Mouse (Mus musculus) left cerebral cortex, postnatal 14 days (tissue): ENCODE data around the gene Acod1. TPM values are rescaled to one million over a fixed set of nuclear protein-coding genes. Genes with fewer than 3 reads are reported as not detected.

Experiments used
- DNase-seq, 2 experiments: peaks; one replicate each; pipeline ENCODE4 v3.0.0; 2021 to 2022; ENCODE audit warnings: low spot score in 2 of 2, mixed read lengths in 1 of 2
- intact Hi-C: fragments of 180-260 bp; cut with DNase I; formaldehyde crosslinking; loops from one replicate; pipeline ENCODE4 v1.15.1; 2025
- total RNA-seq, 2 experiments: library from RNA; stranded (reverse); gene quantifications; 2 replicates each; pipeline ENCODE4 v1.2.3; 2021

Gene Acod1
- total RNA-seq, 2 experiments from 2014 or later: not detected

DNA sequence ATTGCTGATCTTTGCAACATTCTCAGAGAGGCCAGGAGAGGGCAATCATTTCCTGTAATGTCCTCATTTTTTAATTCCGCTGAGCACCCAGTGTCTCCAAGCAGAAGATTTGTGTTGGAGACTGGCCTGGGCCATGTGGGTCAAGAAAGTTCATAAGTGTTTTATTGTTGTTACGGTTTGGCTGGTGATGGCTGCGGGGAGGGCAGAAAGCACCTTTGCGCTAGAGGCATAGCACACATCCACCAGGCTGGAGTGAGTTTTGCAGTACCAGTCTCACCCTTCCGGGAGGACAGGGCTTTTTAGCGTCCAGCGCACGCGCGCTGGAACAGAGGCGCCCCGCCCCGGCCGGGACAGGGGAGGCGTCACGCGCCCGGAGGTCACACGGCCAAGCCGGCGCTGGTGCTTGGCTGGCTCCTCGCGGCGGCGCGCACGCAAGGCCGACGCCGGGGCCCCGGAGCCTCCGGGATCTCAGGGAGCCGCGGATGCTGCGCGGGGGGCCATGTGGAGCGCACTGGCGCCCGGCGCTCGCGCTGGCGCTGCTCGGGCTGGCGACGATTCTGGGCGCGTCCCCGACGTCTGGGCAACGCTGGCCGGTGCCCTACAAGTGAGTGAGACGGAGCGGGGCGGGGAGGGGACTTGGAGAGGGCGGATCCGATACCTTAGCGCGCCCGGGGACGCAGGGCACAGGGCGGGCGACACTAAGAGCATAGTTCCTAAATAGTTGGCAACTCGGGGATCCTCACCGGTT lies 23.3 kb downstream of the Acod1 start, which contains the start of gene Cln5:
Gene Cln5 (plus strand): TSS at position 353 of the 748 bp plus-strand sequence.
- intact Hi-C loops: loop anchor here (1.0 to 5.0 kb wide), 2 partner anchors 28 to 467 kb away; no protein-coding TSS in a partner anchor

DNA sequence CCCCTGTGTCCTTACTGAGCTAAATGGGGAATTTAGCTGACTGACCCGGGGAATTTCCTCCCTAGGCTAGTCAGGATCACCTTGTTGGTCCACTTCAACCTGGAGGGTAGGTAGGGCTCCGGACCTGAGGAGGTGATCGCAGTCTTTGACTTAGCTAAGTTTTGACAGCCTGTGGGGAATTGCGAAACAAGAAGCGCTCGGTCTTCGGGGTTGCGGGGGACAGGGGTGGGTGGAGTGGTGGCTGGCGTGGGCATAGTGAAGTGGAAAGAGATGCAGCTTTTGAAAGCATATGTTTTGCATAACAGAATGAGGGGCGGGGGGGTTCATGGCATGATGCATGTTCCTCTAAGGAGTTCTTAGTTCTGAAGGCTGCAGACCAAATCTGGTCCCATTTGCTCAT lies 24.0 kb downstream of the Acod1 start:
- DNase-seq: no peak
- intact Hi-C loops: loop anchor here (1.0 kb wide), 1 partner anchor 28 kb away; no protein-coding TSS in a partner anchor

More for the DNA sequence above, 23.3 kb downstream of the Acod1 start, which contains the start of gene Cln5:
- peak; percentile 87 to 90 for DNase-seq

DNA sequence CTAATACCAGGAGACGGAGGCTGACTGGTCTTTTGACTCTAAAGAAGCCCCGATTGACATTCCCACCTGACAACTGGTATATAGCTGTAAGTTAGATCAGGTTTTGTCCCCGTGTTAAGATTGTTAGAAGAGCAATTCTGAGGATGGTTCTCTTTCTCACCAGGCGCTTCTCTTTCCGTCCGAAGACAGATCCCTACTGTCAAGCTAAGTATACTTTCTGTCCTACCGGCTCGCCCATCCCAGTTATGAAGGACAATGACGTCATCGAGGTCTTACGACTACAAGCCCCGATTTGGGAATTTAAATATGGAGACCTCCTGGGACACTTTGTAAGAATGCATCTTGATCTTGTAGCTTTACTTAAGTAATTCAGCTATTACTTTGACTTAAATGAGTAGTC lies 24.7 kb downstream of the Acod1 start:
- intact Hi-C loops: no loop called here
- DNase-seq: no peak

DNA sequence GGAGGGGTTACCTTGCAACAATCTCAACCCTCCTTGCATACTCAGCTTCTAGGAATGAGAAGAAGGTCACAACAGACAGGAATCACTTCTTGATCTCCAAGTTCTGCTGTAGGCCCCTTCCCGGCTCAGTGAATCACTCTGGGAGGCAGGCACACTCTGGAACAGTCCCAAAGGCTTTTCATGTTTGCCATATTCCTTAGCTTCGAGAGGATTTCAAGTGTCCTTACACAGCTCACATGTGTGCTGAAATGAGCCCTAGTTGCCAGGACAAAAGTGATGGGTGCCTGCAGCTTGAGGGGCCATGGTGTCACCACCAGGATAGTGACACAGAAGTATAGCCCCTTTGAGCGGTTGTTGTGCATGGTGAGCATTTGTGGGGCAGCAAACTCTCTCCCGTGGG lies 26.0 kb downstream of the Acod1 start:
- intact Hi-C loops: no loop called here
- no peak for DNase-seq

DNA sequence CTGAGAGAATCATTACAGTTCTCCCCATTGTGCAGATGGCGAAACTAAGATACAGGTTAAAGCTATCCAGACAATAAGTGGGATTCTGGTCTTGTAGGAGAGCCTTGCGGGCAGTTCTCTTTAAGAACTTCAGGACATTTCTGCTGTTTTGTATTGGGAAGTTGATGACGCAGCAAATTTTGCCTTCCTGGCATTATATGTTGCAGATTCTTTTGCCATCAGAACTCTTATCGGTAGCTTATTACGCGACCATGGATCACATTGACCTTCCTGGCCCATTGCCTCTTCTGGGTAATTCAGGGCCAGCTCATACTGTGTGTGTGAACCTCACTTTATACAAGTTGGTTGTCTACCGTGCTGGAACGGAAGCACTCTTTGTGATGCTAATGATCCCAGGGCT lies 27.0 kb downstream of the Acod1 start:
- DNase-seq: no peak
- intact Hi-C loops: no loop called here

DNA sequence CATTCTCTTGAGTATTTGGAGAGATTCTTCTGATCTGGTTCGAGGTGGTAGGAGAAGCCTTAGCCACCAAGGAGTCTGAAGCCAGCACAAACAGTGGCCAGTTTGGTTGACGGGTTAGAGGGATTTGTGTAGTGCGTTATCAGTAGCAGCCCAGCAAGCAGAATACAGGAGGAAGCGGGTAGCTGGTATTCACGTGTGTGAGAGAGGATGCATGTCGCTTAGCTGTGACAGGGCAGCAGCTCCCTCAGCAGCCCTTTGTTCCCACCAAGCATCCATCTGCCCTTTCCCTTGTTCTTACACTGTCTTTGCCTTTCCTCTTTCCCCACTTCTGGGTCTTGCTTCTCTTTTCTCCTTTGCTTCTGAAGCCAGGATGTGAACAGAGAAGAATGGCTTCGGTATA lies 28.4 kb downstream of the Acod1 start:
- intact Hi-C loops: no loop called here
- DNase-seq: no peak

DNA sequence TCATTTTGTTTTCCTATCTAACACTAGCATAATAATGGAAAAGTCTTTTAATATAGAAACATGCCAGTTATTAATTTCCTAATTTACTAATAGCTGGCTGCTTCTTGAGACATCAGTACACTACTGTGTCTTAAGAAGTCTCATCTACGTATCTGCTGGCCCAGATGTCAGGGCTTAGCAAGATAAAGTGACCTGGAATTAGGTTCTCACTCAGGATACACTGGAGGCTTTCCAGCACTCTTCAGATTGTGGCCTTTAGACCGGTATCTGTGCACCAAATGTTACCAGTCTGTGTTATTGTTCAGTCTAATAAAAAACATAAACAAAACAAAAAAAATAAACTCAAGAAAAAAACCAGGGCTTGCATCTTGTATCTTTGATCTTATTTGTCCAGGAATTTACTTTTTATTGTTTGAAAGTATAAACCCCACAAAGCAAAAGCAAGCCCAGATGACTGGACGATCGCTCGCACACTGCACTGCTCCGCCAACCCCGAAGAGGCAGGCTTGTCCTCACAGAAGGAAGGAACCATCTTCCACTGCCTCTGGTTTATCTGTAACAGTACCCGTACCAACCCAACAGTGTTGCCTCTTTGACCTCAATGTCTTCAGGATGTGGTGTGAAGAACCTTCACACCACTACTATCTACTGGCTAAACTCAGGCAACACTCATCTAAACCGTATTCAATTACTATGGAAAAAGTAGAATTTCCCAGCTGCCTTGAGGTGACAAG lies 30.7 kb downstream of the Acod1 start:
- no peak for DNase-seq
- intact Hi-C loops: no loop called here

DNA sequence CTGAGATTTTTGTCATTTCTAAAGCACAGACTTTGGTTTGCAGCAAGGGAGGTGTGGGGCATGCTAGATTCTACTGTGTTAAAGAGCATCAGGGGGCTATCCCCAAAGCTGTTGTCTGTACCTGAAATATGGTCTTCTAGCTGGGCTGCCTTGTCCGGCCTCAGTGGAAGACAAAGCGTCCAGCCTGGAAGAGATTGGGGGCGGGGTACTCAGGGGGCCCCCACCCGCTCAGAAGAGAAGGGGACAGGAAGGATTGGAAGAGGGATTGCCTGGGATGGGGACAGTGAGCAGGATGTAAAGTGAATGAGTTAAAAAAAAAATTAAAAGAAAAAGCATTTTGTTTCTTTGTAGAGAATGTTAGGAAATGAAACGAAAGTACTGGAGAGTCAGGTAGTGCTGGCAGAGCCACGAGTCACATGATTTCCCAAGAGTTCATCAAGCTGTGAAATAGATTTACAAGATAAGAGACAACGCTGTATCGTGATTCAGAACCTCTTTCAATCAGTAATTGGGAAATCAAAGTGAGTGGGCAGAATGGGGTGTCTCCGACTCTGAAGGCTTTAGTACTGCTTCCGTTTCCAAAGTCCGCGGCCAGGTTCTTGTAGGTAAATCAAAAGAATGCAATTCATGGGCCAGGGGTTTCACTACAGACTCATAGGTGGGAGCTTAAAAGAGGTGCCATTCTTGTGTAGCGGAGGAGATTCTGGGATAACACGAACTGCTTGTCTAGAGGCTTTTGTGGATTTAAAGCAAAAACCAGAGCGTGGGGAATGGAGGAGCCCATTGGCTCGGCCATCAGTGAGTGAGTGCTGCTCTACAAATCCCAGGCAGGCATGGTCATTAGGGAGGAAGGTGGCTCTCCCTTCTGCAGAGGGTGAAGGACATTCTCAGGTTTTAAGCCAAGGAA lies 31.5 kb downstream of the Acod1 start:
- intact Hi-C loops: no loop called here
- no peak for DNase-seq

DNA sequence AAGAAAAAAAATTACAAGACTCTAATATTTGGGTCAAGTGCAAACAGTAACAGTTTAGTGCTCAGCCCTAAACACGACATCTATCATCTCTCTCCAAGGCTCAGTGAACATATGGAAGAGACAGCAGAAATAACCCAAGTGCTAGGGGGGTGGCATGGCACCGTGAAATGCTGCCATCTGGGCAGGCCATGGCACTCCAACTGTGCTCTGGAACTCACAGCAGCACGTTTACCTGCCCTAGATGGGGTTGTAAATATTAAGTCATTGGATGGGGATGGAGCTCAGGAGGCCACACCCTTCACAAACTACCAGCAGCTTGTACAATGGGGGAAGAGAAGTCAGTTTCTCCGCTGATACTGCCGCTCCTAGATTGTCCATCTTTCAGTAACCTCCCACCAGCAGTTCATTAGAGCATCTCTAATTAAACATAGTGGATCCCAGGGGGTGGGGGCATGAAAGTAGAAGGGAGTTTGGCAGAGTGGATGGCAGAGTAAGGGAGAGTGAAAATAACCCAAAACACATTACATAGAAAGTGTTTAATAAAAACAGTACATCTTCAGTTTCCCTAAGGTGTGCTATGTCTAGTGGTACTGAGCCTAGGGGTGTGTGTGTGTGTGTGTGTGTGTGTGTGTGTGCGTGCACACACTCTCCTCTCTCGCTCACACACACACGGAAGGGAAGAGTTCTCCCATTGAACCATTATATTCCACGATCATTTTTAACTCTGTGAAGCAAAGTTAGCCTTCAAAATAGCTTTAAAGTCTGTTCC lies 32.6 kb downstream of the Acod1 start:
- intact Hi-C loops: no loop called here
- DNase-seq: peak; percentile 18 to 34

DNA sequence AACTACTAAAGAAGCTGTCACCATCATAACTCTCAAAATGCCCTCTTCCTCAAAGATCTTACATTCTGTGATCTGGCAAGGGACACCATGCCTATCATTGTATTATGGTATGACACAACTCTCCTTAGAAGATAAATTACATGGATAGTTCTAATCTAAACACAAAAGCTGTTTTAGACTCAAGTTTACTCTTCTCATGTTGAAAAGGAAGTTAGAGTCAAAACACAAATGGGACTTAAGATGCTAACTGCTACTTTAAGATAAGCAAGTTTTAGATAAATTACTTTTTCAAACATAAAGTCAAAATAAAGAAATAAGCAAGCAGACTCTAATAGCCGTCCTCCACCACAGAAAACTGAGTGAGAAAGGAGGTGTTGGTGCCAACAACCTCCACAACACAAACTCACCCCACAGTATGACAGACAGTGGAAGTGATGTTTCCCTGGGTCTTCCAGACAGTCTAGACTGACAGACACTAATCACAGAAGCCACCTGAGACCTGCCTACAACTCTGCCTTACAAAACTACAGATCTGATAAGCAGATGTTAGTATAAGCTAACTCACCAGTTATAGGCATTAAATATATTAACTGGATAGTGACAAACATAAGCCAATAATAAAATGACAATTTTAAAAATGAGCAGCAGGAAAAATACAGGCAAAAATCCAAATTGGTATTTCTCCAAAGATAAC lies 39.2 kb downstream of the Acod1 start:
- intact Hi-C loops: no loop called here

DNA sequence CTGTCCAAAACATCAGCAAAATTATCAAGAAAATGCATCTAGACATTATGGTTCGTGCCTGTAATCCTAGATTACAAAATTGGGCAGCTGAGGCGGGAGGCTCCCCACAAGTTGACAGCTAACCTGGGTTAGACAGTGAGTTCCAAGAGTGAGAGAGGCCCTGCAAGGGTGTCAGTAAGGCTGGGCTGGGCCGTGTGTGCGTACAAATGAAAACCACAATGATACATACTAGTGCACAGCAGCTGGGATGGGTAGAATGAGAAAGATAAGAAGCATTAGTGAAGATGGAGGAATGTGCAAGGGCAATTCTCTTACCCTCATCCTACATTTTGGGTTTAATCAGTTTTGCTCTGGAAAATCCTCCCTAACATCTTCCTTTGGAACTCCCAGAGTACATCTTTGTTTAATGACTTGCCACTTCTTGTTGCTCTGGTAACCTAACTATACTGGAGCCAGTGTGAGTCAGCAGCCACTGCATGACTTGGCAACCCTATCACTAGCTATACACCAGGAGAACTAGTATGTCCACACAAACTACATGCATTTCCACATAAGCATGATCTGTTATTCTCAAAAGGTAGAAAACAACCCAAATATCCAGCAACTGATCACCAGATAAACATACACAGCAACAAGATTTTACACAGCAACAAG lies 40.0 kb downstream of the Acod1 start:
- DNase-seq: no peak
- intact Hi-C loops: no loop called here

More for the DNA sequence above, 39.2 kb downstream of the Acod1 start:
- DNase-seq: no peak

DNA sequence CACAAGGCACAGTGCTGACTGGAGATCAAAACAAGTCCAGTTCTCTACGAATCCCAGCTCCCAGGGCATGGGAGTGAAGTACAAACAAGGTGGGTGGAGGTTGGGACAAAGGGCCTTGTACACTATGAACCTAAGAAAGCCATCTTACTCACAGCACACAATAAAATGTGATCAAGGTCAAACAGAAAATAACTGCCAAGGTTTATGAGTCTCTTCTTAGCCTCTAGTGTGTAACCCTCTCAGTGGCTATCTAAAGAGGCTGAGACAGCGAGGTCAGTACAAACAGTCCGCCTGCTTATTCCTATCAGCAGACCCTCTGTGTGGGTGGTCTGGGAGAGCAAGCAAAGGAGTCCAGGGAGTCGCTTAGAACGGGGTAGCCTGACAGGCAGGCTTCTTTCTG lies 41.1 kb downstream of the Acod1 start:
- intact Hi-C loops: no loop called here
- DNase-seq: no peak

DNA sequence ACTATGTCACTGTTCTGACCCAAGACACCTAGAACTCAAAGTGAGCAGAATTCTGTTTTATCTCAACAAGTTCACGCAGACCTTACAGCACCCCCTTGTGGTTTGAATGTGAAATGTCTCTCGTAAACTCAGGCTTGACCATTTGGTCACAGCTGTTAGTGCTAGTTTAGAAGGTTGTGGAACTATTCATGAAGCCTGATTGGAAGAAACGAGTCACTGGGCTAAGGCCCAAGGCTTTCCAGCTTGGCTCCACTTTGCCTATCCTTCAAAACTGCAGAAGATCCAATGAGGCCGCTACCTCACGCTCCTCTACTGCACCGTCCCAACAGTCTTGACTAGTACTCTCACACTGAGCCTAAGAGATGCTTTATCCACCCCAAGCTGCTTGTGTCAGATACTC lies 41.8 kb downstream of the Acod1 start:
- peak; percentile 57 for DNase-seq
- intact Hi-C loops: no loop called here

DNA sequence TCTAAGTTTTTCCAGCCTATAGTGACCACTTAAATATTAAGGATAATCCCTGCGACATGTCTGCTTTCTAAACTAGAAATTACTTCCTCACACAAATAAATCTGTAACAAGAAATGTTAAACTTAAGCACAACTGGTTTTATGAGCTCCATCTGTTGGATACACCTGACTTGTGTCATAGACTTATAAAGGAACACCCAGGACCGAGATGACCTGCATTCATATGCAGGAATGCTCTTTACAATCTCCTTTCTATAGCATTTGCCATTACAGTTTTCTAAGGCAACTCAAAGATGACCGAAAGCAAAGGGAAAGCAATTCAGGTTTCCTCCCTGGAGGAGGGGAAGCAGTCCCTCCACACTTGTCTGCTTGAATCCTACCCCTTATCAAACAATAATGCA lies 46.5 kb downstream of the Acod1 start:
- intact Hi-C loops: no loop called here
- no peak for DNase-seq

DNA sequence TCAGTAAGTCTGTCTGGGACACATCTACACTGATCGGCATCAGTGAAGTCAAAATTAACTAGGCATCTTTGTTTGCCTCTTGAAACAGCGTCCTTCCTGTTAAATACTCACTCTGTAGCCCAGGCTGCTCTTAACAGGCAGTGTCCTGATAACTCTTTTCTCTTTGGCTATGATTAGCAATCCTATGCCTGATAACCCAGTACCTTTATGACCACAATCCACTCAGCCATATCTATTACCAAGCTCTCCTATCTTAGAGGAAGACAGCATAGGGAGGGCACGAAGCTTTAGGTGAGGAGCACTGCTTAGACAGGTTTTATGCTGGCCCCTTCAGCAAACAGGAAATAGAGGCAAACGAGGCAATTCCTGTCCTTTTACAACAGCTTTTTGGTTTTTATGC lies 46.9 kb downstream of the Acod1 start:
- intact Hi-C loops: no loop called here

DNA sequence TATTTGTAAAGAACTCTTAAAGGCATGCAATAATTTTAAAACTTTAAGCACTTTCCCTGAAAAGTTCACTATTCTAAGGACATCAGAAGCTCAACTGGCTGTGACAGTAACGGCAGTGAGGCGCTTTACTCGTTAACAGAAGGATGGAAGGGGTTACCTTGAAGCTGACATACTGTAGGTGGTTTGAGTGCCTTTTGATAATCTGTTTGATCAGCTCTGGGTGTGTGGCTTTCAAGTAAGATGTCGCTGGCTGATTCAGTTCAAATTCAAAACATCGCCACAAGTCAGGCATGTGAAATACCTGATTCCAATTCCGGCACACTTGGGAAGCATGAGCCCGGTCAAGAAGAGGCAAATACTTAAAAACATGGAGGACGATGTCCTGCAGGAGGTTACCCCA lies 48.3 kb downstream of the Acod1 start:
- intact Hi-C loops: no loop called here
- no peak for DNase-seq

More for the DNA sequence above, 46.9 kb downstream of the Acod1 start:
- DNase-seq: no peak

DNA sequence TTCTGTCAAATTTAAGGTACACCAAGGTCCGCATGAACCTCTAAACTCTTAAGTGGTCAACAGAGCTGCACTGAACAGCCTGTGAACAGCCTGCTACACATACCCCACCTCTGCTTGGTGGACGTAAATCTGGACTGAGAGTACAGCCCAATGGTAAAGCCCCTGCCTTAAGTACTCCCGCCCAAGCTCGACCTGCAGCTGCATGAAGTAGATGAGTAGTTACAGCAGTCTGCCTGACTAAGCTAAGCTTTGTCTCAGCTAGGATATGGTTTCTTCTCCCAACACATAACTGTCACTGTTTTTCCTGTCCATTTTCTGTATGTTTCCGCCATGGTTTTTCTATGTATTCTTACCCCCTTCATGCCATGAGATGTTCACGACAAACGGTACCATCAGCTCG lies 49.0 kb downstream of the Acod1 start:
- intact Hi-C loops: no loop called here
- no peak for DNase-seq

DNA sequence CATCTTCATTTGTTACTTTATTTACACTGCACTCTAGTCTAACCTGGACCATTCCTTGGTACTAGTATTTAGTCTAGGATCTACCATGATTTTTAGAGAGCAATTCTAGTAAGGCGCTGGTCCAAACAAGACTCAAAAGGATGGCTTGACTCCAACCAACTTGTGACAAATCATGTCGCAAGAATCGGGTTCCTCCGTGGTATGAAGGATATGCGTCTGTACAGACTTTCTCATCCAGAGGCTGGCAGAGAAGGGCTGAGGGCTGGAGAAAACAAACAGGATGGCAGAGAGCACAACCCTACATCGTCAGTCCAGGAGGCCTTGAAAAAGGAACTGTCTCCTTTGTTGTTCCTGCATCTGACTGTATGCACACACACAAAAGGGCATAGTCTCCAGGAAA lies 49.8 kb downstream of the Acod1 start:
- intact Hi-C loops: no loop called here
- no peak for DNase-seq
